Comparison of ENCODE assay signal across 8 mouse cellular contexts in the genomic region with DNA sequence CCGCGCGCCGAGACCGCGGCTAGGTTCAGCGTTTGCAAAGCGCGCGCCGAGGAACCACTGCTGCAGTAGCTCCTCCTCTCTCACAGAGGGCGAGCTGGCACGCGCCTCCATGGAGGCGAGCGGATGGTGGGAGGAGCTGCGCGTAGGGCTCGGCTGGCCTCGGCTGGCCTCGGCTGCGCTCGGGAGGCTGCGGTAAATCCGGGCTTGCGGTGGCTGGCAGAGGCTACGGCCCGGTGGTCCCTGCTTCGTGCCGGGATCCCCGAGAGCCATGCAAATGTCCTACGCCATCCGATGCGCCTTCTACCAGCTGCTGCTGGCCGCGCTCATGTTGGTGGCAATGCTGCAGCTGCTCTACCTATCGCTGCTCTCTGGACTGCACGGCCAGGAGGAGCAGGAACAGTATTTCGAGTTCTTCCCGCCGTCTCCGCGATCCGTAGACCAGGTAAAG. TPM values are rescaled to one million over a fixed set of nuclear protein-coding genes. Genes with fewer than 3 reads are reported as not detected.
A peak's percentile ranks its signal among the peaks of the same experiment; 100 is the strongest.
DNase-seq lines count a peak whose midpoint lies in the region; ATAC-seq lines count a peak whose summit lies in the region.

A gene (plus strand): TSS at position 118 of the 448 bp plus-strand sequence.
A gene (plus strand): TSS at position 183 of the 448 bp plus-strand sequence.

- intact Hi-C loops in left cerebral cortex, postnatal 25 days (cut with DNase I) = no loop called here

- peak; percentile 84 for ATAC-seq in common myeloid progenitor, adult 5-6 weeks (replicated peaks; ENCODE audit: low read depth, poor library complexity, severe bottlenecking)
- ATAC-seq in inflammation-experienced regulatory T-cells, adult 6 months = peak; percentile 89

- peak; percentile 92 to 96 for DNase-seq in adrenal gland, adult (ENCODE audit: inconsistent age in 2 of 2, low spot score in 1 of 2)
- peak; percentile 88 for DNase-seq in gastrocnemius, postnatal 10 days
- DNase-seq in left cerebral cortex, postnatal 25 days (ENCODE audit: low spot score in 2 of 2) = peak; percentile 94 to 95
- peak; percentile 95 for DNase-seq in mesoderm, embryonic 11.5 days (ENCODE audit: low read depth, low spot score)
- peak; percentile 90 for DNase-seq in right cerebral cortex, postnatal 4 days
- peak; percentile 92 for DNase-seq in yolk sac, embryonic 10.5 days (ENCODE audit: low spot score)

RNA-seq across cellular contexts. Expression of the first gene that starts in this region (rescaled TPM):
- total RNA-seq in common myeloid progenitor, adult 5-6 weeks (2017) = 9.2 TPM in 1 of 2 replicates, not detected in the other
- 10 to 100 TPM; 21.5 to 21.9 TPM for total RNA-seq in gastrocnemius, postnatal 10 days (2021)
- 10 to 100 TPM; 10.3 to 12.5 (median 10.4) TPM for polyA plus RNA-seq in inflammation-experienced regulatory T-cells, adult 6 months (2017; shearing (Covaris generic))
- 100 to 1,000 TPM; 126 to 132 TPM for total RNA-seq in left cerebral cortex, postnatal 25 days (2021)

RNA-seq across cellular contexts. Expression of the second gene that starts in this region (rescaled TPM):
- 5.8 TPM in 1 of 2 replicates, not detected in the other for total RNA-seq in common myeloid progenitor, adult 5-6 weeks (2017)
- total RNA-seq in gastrocnemius, postnatal 10 days (2021) = 1 to 10 TPM in 1 of 2 experiments, under 1 TPM in 1; 0.84 to 1.3 TPM
- polyA plus RNA-seq in inflammation-experienced regulatory T-cells, adult 6 months (2017; shearing (Covaris generic)) = under 1 TPM; 0.41 to 0.81 (median 0.44) TPM
- 1 to 10 TPM; 3.6 to 5.2 TPM for total RNA-seq in left cerebral cortex, postnatal 25 days (2021)

Comparison
In these comparisons a context has a peak if more than half of its experiments do, and no peak if none do; other contexts are left out.
1. Peak in every context shown above with its lines: DNase-seq and ATAC-seq.
2. RNA of the first gene that starts in this region (total RNA-seq): 126 to 132 TPM in left cerebral cortex, postnatal 25 days; 21.5 to 21.9 TPM in gastrocnemius, postnatal 10 days and 9.2 TPM in common myeloid progenitor, adult 5-6 weeks; every median in the first group is over 4 times any median in the second.